Mouse (Mus musculus) heart, embryonic 14.5 days (tissue): Measurements from ENCODE around the gene Hist1h4k. TPM values are rescaled to one million over a fixed set of nuclear protein-coding genes. Genes with fewer than 3 reads are reported as not detected.
"Not testable (repeated sequence)": the region's sequence is repeated elsewhere in the genome, so short reads cannot be mapped to it uniquely, and the experiment has no call there.

Source experiments
- ATAC-seq: fragments of 200-750 bp; cut with Nextera tagmentation; 2 replicates; pipeline ENCODE4 v1.8.0; 2017; ENCODE audit warnings: low read depth, moderate TSS enrichment; ENCODE audit not compliant: insufficient number of reproducible peaks, insufficient read depth, low FRiP score
- H3K27ac ChIP-seq, 2 experiments: fragments of 200-500 bp in 1 of 2; fragments of 300-500 bp in 1 of 2; sonication (generic) in 1 of 2; replicated peaks in 1 of 2; 2 replicates each; pipeline ENCODE4 v1.5.1; 2012 to 2014; ENCODE audit warnings: low read depth in 2 of 2, low read length in 2 of 2, control low read depth in 1 of 2, mild to moderate bottlenecking in 1 of 2, mixed read lengths in 1 of 2; ENCODE audit not compliant: control insufficient read depth in 1 of 2, insufficient read depth in 1 of 2
- H3K27me3 ChIP-seq: fragments of 300-500 bp; sonication (generic); 2 replicates; pipeline ENCODE4 v1.6.1; 2014; ENCODE audit warnings: mild to moderate bottlenecking, low read length, control low read depth; ENCODE audit not compliant: control insufficient read depth, insufficient read depth
- H3K36me3 ChIP-seq: fragments of 300-500 bp; sonication (generic); 2 replicates; pipeline ENCODE4 v1.6.1; 2014; ENCODE audit warnings: mild to moderate bottlenecking, control low read depth, low read length, mixed read lengths; ENCODE audit not compliant: control insufficient read depth, insufficient read depth
- H3K4me1 ChIP-seq, 2 experiments: fragments of 200-500 bp in 1 of 2; fragments of 300-500 bp in 1 of 2; sonication (generic) in 1 of 2; 2 replicates each; pipeline ENCODE4 v1.6.1; 2012 to 2014; ENCODE audit warnings: low read length in 2 of 2, control low read depth in 1 of 2, mixed read lengths in 1 of 2; ENCODE audit not compliant: control insufficient read depth in 2 of 2, insufficient read depth in 2 of 2
- H3K4me2 ChIP-seq: fragments of 300-500 bp; sonication (generic); 2 replicates; pipeline ENCODE4 v1.6.1; 2014; ENCODE audit warnings: mild to moderate bottlenecking, low read length
- H3K4me3 ChIP-seq, 2 experiments: fragments of 200-500 bp in 1 of 2; fragments of 300-500 bp in 1 of 2; sonication (generic) in 1 of 2; 2 replicates each; pipeline ENCODE4 v1.5.1; 2012 to 2014; ENCODE audit warnings: low read length in 2 of 2, mild to moderate bottlenecking in 2 of 2, control low read depth in 1 of 2, low read depth in 1 of 2, moderate library complexity in 1 of 2; ENCODE audit not compliant: control insufficient read depth in 1 of 2, insufficient read depth in 1 of 2
- H3K9ac ChIP-seq: fragments of 300-500 bp; sonication (generic); 2 replicates; pipeline ENCODE4 v1.6.1; 2014; ENCODE audit warnings: mild to moderate bottlenecking, low read length
- H3K9me3 ChIP-seq: fragments of 300-500 bp; sonication (generic); 2 replicates; pipeline ENCODE4 v1.6.1; 2016; ENCODE audit warnings: low read length, control low read depth; ENCODE audit not compliant: control insufficient read depth
- WGBS: fragments of 180-500 bp; shearing (Covaris S2); extraction: QIAGEN DNeasy Blood & Tissue Kit; methylation state at CpG from one replicate; pipeline ENCODE4 v1.1.7; 2014; 5-methylcytosine and 5-hydroxymethylcytosine counted together
- polyA plus RNA-seq: library from polyadenylated mRNA; unstranded; fragments of >200 nt; fragmentation: Nextera tagmentation; extraction: Ambion mirVana; gene quantifications from 2 replicates; pipeline ENCODE4 v1.2.1, GENCODE M21; 2014

The Hist1h4k gene
- polyA plus RNA-seq, 1 experiment from 2014 or later, result 4.1 TPM

- 3% methylated on average over 10 of the region's 10 CpGs for WGBS
These were observed 2.8 kb upstream of the Hist1h4k start for GRCm38 (mm10) chr13:21753051-21753523.

GRCm38 (mm10) chr13:21752356-21752755 lies 2.1 kb upstream of the Hist1h4k start:
- no peaks in the 10 kb centered on the region for H3K36me3 ChIP-seq
- peak overlapping the region in 1 of 2 experiments; percentile 88; a peak in 2 of 4 replicates for H3K27ac ChIP-seq
- no peak overlapping the region for H3K4me3 ChIP-seq
- peak overlapping the region; percentile 61 for H3K4me2 ChIP-seq
- H3K27me3 ChIP-seq, result no peaks in the 10 kb centered on the region
- ATAC-seq, result no peak
- no peaks in the 10 kb centered on the region for H3K9me3 ChIP-seq
- 29% methylated on average over 3 of the region's 3 CpGs for WGBS
- H3K9ac ChIP-seq, result peak overlapping the region; percentile 75; the same call in 1 of the 2 replicates
- H3K4me1 ChIP-seq, result peaks cover 2 to 28% of the 10 kb centered on the region in 2 experiments; a peak in 3 of 4 replicates

More at GRCm38 (mm10) chr13:21753051-21753523, 2.8 kb upstream of the Hist1h4k start:
- Histone ChIP-seq H3K27ac (peak overlapping the region; percentile 79 to 88), H3K9ac (peak overlapping the region; percentile 75), H3K4me1 (peaks cover 2 to 28% of the 10 kb centered on the region in 2 experiments; a peak in 3 of 4 replicates), H3K4me2 (peak overlapping the region; percentile 61), H3K27me3 (no peaks in the 10 kb centered on the region), H3K36me3 (no peaks in the 10 kb centered on the region), H3K4me3 (peak overlapping the region; percentile 37 to 48), H3K9me3 (no peaks in the 10 kb centered on the region)
- no peak; the same call in 1 of the 2 replicates for ATAC-seq

GRCm38 (mm10) chr13:21751827-21752226 lies 1.5 kb upstream of the Hist1h4k start:
- no peaks in the 10 kb centered on the region for H3K9me3 ChIP-seq
- H3K36me3 ChIP-seq, result no peaks in the 10 kb centered on the region
- no peaks in the 10 kb centered on the region for H3K27me3 ChIP-seq
- ATAC-seq, result no peak
- H3K4me1 ChIP-seq, result peaks cover 2 to 28% of the 10 kb centered on the region in 2 experiments; a peak in 3 of 4 replicates
- H3K9ac ChIP-seq, result peak overlapping the region; percentile 75; the same call in 1 of the 2 replicates
- peak overlapping the region; percentile 61 for H3K4me2 ChIP-seq
- H3K27ac ChIP-seq, result peak overlapping the region; percentile 44 to 88; a peak in 3 of 4 replicates
- WGBS, result 20% methylated on average over 3 of the region's 3 CpGs
- H3K4me3 ChIP-seq, result no peak overlapping the region

- Histone ChIP-seq H3K36me3 (no peaks in the 10 kb centered on the region), H3K27me3 (no peaks in the 10 kb centered on the region), H3K9me3 (no peaks in the 10 kb centered on the region), H3K4me1 (peaks cover 2 to 28% of the 10 kb centered on the region in 2 experiments; a peak in 3 of 4 replicates), H3K4me3 (no peak overlapping the region), H3K9ac (no peak overlapping the region), H3K27ac (peak overlapping the region in 1 of 2 experiments; percentile 88; a peak in 1 of 4 replicates), H3K4me2 (no peak overlapping the region)
- ATAC-seq, result no peak
These were observed 1.1 kb upstream of the Hist1h4k start for GRCm38 (mm10) chr13:21751417-21751816.

GRCm38 (mm10) chr13:21749387-21750158 lies 732 bp downstream of the Hist1h4k start:
- Histone ChIP-seq H3K9ac (peak overlapping the region; percentile 75), H3K27me3 (no peaks in the 10 kb centered on the region), H3K9me3 (no peaks in the 10 kb centered on the region), H3K36me3 (no peaks in the 10 kb centered on the region), H3K4me2 (peak overlapping the region; percentile 67), H3K27ac (peak overlapping the region; percentile 77 to 85; a peak in 3 of 4 replicates), H3K4me1 (peaks cover 2 to 25% of the 10 kb centered on the region in 2 experiments; a peak in 3 of 4 replicates), H3K4me3 (peak overlapping the region; percentile 47 to 65)
- ATAC-seq, result no peak
- WGBS, result 10% methylated on average over 5 of the region's 5 CpGs

- H3K4me1 ChIP-seq, result peaks cover 2 to 5% of the 10 kb centered on the region in 2 experiments; a peak in 1 of 4 replicates
- H3K9ac ChIP-seq, result no peak overlapping the region
- no peak overlapping the region for H3K27ac ChIP-seq
- ATAC-seq, result no peak
- no peak overlapping the region for H3K4me3 ChIP-seq
- no peaks in the 10 kb centered on the region for H3K9me3 ChIP-seq
- H3K27me3 ChIP-seq, result no peaks in the 10 kb centered on the region
- 78% methylated on average over 1 of the region's 1 CpGs for WGBS
- no peak overlapping the region for H3K4me2 ChIP-seq
- no peaks in the 10 kb centered on the region for H3K36me3 ChIP-seq
These were observed 5.3 kb downstream of the Hist1h4k start for GRCm38 (mm10) chr13:21745006-21745405.

- not testable (repeated sequence) for H3K9me3 ChIP-seq, H3K27me3 ChIP-seq, H3K4me1 ChIP-seq, H3K36me3 ChIP-seq
- WGBS, result under 1% methylated on average over 38 of the region's 56 CpGs
- H3K9ac ChIP-seq, result peak within 1 kb of the TSS; percentile 79
- peak within 1 kb of the TSS; percentile 80 to 92 for H3K27ac ChIP-seq
- peak; percentile 84 for ATAC-seq
- H3K4me3 ChIP-seq, result peak within 1 kb of the TSS; percentile 47 to 51
- peak within 1 kb of the TSS; percentile 73 for H3K4me2 ChIP-seq
These were observed 15.2 kb downstream of the Hist1h4k start, which contains the start of gene Hist1h4j for GRCm38 (mm10) chr13:21734906-21735767. TSS of gene Hist1h4j (plus strand) at chr13:21735064.
